Mouse (Mus musculus): Measurements from ENCODE around the gene Naa40.
A peak's percentile ranks its signal among the peaks of the same experiment; 100 is the strongest.

Gene Naa40

DNA sequence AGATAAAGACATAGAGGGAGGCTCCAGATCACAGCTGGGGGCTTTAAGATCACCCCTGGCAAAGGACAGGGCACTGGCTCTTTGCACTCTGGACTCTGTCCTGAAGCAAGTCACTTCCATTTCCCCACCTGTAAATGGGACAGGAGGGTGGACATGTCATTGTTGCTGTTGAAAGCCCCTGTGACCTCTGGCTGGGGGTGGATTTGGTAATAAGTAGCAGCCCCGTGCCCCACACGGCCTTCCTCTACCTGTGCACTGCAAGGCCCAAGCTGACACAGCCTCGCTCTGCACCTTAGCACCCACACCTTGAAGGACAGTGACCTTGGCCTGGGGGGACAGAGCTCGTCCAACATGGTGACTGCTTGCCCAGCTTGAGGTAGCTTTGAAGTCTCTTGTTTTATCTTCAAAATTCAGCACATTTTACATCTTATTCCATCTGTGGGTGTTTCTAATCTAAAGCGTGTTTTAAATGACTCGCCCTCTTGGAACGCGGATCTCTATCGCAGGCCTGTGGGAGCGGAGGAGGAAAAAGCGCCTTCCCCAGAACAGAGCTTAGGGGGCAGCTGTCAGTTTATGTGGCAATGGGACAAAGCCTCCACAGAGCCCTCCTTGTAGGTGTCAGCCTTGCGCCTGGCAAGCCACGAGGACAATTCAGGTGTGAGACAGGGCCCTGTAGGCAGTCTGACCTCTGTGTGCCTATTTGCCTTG, 63.0 kb downstream of the Naa40 start:
- DNase-seq, result peak; percentile 54

DNA sequence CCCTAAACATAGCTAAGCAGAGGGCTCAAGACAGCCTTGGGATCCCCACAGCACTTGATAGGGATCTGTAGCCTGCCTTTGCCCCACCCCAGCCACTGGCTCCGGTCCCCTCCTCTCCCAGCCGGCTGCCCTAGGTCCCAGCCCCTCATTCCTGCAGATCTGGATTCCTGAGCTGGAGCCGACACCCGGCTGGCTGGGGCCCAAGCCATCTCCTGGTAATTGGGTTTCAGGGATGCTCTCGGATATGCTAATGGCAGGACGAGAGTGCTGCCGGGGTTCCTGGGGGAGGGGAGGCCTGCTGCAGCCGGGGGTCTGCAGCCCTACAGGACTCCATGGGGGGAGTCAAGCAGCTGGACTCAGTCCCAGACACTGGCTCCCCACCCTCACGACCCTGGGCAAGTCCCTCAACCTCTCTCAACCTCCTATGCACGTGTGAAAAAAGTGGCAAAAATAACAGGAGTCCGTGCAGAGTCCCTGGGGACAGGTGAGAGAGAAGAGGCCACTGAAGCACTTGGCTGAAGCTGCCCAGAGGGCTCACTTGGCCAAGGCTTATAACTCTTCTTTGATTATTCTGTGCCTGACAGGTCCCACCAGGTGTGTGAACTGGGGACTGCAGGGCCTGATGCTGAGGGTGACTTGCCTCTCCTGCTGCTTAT, 64.8 kb downstream of the Naa40 start:
- no peak for DNase-seq
